Mouse (Mus musculus) thymus, adult 2 months (tissue): Measurements from ENCODE around the gene Fut8.

ENCODE experiments used
- CTCF ChIP-seq: fragments of 200-500 bp; IDR thresholded peaks from 2 replicates; pipeline ENCODE4 v1.5.1; 2012; ENCODE audit warnings: mild to moderate bottlenecking, control low read depth, low read length, moderate library complexity, borderline replicate concordance; ENCODE audit not compliant: control insufficient read depth, poor library complexity, insufficient read depth; ENCODE audit errors: extremely low read depth
- POLR2A ChIP-seq: fragments of 200-500 bp; IDR thresholded peaks from 2 replicates; pipeline ENCODE4 v1.6.1; 2012; ENCODE audit warnings: mild to moderate bottlenecking, low read length, control low read depth, moderate library complexity; ENCODE audit not compliant: control insufficient read depth, poor library complexity, insufficient read depth; ENCODE audit errors: extremely low read depth

DNA sequence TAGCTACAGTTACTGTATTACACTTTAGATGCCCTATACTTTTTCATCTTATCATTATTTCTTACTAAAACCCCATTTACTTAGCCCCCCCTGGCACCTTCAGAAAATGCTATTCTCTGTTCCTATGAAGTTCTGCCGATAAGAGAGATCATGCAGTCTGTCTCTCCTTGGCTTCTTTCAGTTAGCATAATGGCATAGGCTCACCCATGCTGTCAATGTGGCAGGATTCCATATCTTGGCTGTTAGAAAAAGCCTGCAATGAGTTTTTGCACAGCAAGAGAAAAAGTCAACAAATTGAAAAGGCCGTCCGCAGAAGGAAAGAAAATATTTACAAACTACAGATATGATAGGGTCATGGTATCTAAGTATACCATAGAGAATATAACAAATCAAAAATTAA, 253.6 kb downstream of the Fut8 start:
- no peak for TF ChIP-seq POLR2A
- no peak for TF ChIP-seq CTCF
